Mouse (Mus musculus): Measurements from ENCODE around the gene Med14. TPM values are rescaled to one million over a fixed set of nuclear protein-coding genes. Genes with fewer than 3 reads are reported as not detected.

Gene Med14
- 6.5 and 9.4 TPM in 2 replicates for polyA plus RNA-seq (2012; rRNA removed)

DNA sequence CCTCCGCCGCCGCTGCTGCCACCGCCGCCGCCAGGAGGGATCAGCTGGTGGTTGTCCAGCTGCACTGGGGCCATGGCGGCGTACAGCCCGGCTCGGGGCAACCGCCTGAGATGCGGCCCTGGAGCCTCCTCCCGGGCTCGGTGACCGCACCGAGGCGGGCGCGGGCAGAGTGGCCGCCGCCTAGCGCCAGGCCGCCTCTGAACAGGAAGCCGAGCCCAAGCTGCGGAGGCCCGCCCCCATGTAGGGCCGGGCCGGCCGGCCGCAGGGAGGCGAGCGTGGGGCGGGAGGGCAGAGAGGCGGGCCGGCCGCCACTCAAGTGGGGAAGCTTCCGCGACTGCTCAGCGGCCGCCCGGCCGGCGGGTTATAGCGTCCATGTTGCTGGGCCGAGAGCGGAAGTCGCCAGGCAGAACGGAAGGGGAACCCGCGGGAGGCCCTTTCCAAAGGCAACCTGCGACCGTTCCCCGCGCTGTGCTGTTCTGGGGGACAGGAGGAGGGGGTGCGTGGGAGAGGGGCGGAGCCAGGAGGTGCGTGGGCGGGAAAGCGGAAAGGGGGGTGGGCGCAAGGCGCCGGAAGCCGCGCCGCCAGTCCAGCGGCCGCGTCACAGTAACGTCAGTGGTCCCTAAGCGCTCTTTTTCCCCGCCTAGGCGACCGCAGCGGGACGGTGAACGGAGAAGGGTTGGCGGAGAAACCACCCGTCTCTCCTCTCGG, at the start of gene Med14:
Med14 (minus strand) TSS at position 448 of the 708 bp plus-strand sequence.
- H3K27ac ChIP-seq (ENCODE audit: insufficient read depth, low read depth, low read length), result peak within 1 kb of the TSS; percentile 97
- TF ChIP-seq POLR2A (IDR thresholded peaks at IDR 0.05; ENCODE audit: low read depth, low read length) (peak; percentile 86), CTCF (IDR thresholded peaks at IDR 0.05; ENCODE audit: extremely low read depth, insufficient read length, insufficient replicate concordance, low read depth, low read length) (no peak)
- 8% methylated on average over 50 of the region's 79 CpGs for WGBS

DNA sequence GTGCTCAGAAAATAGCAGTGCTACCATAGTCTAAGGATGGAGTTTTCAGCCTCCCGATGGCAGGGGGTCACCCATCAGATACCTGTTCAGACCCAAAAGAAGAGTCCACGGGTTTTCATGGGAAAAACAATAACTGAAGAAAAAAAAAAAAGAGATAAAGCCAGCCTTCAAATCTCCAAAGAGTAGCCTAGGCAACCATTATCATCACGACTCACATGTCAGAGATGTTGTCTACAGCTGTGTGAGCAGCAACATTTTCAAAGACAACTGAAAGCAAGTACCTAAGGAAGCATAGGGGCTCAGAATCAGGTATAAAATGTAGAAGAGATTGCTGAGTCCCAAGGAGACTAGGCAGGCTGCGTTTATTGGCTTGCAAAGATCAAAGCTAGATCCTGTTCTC, 38.7 kb upstream of the Med14 start:
- Histone ChIP-seq H3K27ac (ENCODE audit: insufficient read depth, low read depth, low read length) (no peak overlapping the region), H3K27me3 (ENCODE audit: control insufficient read depth, insufficient read depth, low read length) (no peaks in the 10 kb centered on the region), H3K4me1 (ENCODE audit: control insufficient read depth, insufficient read depth, insufficient read length, low read length) (no peaks in the 10 kb centered on the region), H3K4me3 (ENCODE audit: low read depth, low read length) (no peak overlapping the region), H3K36me3 (ENCODE audit: control insufficient read depth, insufficient read depth, low read length) (no peaks in the 10 kb centered on the region)
- TF ChIP-seq POLR2A (IDR thresholded peaks at IDR 0.05; ENCODE audit: low read depth, low read length), result no peak
- no peak for TF ChIP-seq CTCF (IDR thresholded peaks at IDR 0.05; ENCODE audit: extremely low read depth, insufficient read length, insufficient replicate concordance, low read depth, low read length)
- WGBS, result 74% methylated on average over 4 of the region's 4 CpGs

More for the DNA sequence above, at the start of gene Med14:
- Histone ChIP-seq H3K36me3 (ENCODE audit: control insufficient read depth, insufficient read depth, low read length) (no peaks in the 10 kb centered on the region), H3K4me3 (ENCODE audit: low read depth, low read length) (peak within 1 kb of the TSS; percentile 100), H3K4me1 (ENCODE audit: control insufficient read depth, insufficient read depth, insufficient read length, low read length) (no peaks in the 10 kb centered on the region), H3K27me3 (ENCODE audit: control insufficient read depth, insufficient read depth, low read length) (no peaks in the 10 kb centered on the region)

DNA sequence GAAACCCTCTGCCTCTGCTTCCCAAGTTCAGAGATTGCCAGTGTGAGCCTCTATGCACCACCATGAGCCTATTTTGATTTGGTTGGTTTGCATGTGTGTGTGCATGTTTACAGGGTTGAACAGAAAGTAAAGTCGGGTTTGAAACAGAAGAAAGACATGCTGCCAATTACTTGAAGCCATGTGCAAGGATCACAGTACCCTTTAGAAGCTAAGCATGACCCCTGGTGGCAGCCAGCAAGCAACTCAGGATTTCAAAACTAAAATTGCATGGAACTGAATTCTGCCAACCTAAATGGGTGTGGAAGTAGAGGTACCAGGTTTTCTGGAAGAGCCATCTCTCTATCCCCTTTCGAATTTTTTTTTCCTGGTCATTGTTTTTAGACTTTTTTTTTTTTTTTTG, 33.0 kb upstream of the Med14 start:
- TF ChIP-seq CTCF (IDR thresholded peaks at IDR 0.05; ENCODE audit: extremely low read depth, insufficient read length, insufficient replicate concordance, low read depth, low read length) (no peak), POLR2A (IDR thresholded peaks at IDR 0.05; ENCODE audit: low read depth, low read length) (no peak)

DNA sequence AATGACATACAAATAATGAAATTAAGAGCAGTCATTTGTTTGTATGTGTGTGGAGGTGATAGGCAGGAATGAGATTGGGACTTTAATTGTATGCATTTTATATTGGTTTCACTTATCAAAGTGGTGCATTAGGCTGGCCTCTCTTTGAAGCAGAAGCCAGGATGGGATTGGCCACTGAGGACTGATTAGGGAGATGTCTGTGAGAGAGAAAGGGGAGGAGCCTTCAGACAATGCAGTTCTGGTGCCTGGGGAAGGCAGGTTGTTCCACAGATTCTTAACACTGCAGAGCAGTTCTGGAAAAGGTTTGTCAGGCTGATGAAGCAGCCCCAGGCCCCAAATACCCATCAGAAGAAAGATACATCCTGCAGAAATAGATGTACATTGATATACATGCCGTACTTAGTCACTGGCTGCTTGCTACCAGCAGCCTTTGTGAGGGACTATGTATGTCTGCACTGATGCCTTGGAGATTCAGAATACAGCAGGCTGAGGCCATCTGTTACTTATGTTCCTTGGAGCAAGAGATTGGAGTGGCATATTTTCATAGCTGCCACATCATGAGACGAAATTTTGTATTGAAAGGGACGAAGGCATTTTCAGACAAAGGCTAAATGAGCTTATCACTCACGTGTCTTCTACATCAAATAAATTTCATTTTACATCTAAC, 29.9 kb upstream of the Med14 start:
- 87% methylated on average over 4 of the region's 4 CpGs for WGBS
- H3K36me3 ChIP-seq (ENCODE audit: control insufficient read depth, insufficient read depth, low read length), result no peaks in the 10 kb centered on the region
- TF ChIP-seq POLR2A (IDR thresholded peaks at IDR 0.05; ENCODE audit: low read depth, low read length) (no peak), CTCF (IDR thresholded peaks at IDR 0.05; ENCODE audit: extremely low read depth, insufficient read length, insufficient replicate concordance, low read depth, low read length) (no peak)

More for the DNA sequence above, 33.0 kb upstream of the Med14 start:
- WGBS, result 38% methylated on average over 2 of the region's 2 CpGs
- Histone ChIP-seq H3K4me1 (ENCODE audit: control insufficient read depth, insufficient read depth, insufficient read length, low read length) (no peaks in the 10 kb centered on the region), H3K27me3 (ENCODE audit: control insufficient read depth, insufficient read depth, low read length) (no peaks in the 10 kb centered on the region), H3K4me3 (ENCODE audit: low read depth, low read length) (no peak overlapping the region), H3K27ac (ENCODE audit: insufficient read depth, low read depth, low read length) (no peak overlapping the region), H3K36me3 (ENCODE audit: control insufficient read depth, insufficient read depth, low read length) (no peaks in the 10 kb centered on the region)

DNA sequence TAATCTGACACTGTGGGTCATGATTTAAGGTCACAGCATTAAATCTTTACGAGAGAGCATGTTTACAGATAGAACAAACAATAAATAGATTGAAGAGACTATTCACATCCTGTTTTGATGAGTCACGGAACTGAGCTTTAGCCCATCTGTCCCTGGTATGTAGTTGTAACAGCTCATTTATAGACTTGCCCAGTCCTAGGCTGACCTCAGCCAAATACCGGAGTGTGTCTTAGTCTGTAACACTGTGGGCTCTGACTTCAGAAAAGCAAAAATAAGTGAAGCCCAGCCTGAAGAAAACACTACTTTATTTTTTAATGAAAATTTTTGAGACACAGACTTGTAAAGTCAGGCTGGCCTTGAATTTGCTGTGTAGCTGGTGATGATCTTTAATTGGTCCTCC, 11.4 kb upstream of the Med14 start:
- H3K27me3 ChIP-seq (ENCODE audit: control insufficient read depth, insufficient read depth, low read length), result no peaks in the 10 kb centered on the region
- H3K36me3 ChIP-seq (ENCODE audit: control insufficient read depth, insufficient read depth, low read length), result no peaks in the 10 kb centered on the region
- no peaks in the 10 kb centered on the region for H3K4me1 ChIP-seq (ENCODE audit: control insufficient read depth, insufficient read depth, insufficient read length, low read length)
- WGBS, result 81% methylated on average over 3 of the region's 3 CpGs
- no peak overlapping the region for H3K27ac ChIP-seq (ENCODE audit: insufficient read depth, low read depth, low read length)
- H3K4me3 ChIP-seq (ENCODE audit: low read depth, low read length), result no peak overlapping the region
- TF ChIP-seq CTCF (IDR thresholded peaks at IDR 0.05; ENCODE audit: extremely low read depth, insufficient read length, insufficient replicate concordance, low read depth, low read length), result no peak
- TF ChIP-seq POLR2A (IDR thresholded peaks at IDR 0.05; ENCODE audit: low read depth, low read length), result no peak

More for the DNA sequence above, 29.9 kb upstream of the Med14 start:
- no peak overlapping the region for H3K4me3 ChIP-seq (ENCODE audit: low read depth, low read length)
- no peak overlapping the region for H3K27ac ChIP-seq (ENCODE audit: insufficient read depth, low read depth, low read length)
- no peaks in the 10 kb centered on the region for H3K27me3 ChIP-seq (ENCODE audit: control insufficient read depth, insufficient read depth, low read length)
- no peaks in the 10 kb centered on the region for H3K4me1 ChIP-seq (ENCODE audit: control insufficient read depth, insufficient read depth, insufficient read length, low read length)

DNA sequence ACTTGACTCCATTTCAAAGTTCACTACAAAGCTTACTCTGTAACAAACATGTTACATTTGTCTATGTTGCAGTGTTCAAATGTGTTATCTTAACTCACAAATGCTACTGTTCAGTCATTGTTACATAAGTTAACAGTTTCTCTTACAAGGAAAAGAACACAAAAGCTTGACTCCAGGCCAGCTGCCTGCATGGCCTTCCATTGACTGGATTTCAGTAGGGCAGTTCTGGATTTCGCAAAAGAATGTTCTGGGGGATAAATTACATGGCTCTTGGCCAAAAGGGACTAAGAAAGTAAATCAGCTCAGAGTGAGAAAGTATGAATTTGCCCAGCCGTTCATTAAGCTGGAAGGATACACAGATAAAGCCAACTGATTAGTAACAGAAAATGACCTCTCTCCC, 9.7 kb upstream of the Med14 start:
- Histone ChIP-seq H3K4me1 (ENCODE audit: control insufficient read depth, insufficient read depth, insufficient read length, low read length) (peaks cover 5% of the 10 kb centered on the region; the same call in 1 of the 2 replicates), H3K4me3 (ENCODE audit: low read depth, low read length) (no peak overlapping the region), H3K36me3 (ENCODE audit: control insufficient read depth, insufficient read depth, low read length) (no peaks in the 10 kb centered on the region), H3K27me3 (ENCODE audit: control insufficient read depth, insufficient read depth, low read length) (no peaks in the 10 kb centered on the region), H3K27ac (ENCODE audit: insufficient read depth, low read depth, low read length) (no peak overlapping the region)
- TF ChIP-seq CTCF (IDR thresholded peaks at IDR 0.05; ENCODE audit: extremely low read depth, insufficient read length, insufficient replicate concordance, low read depth, low read length) (no peak), POLR2A (IDR thresholded peaks at IDR 0.05; ENCODE audit: low read depth, low read length) (no peak)
- WGBS, result 46% methylated on average over 2 of the region's 2 CpGs

DNA sequence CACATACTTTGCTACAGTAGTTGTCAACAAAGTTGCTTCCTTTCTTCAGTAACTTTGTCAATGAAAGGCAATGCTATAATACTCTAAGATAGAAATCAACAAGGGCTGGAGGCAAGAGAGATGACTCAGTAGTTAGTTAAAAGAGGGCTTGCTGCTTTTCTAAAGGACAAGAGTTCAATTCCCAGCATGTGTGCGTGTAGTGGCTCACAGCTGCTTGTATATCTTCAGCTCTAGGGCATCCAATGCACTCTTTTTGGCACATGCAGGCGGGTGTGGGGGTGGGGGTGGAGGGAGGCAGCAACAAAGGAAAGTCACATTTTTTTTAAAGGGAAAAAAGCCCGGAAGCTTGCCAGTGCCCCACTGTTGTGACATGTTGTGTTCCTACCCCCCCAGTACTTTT, 6.7 kb upstream of the Med14 start:
- TF ChIP-seq POLR2A (IDR thresholded peaks at IDR 0.05; ENCODE audit: low read depth, low read length) (no peak), CTCF (IDR thresholded peaks at IDR 0.05; ENCODE audit: extremely low read depth, insufficient read length, insufficient replicate concordance, low read depth, low read length) (no peak)
- Histone ChIP-seq H3K27ac (ENCODE audit: insufficient read depth, low read depth, low read length) (no peak overlapping the region), H3K4me3 (ENCODE audit: low read depth, low read length) (no peak overlapping the region), H3K27me3 (ENCODE audit: control insufficient read depth, insufficient read depth, low read length) (no peaks in the 10 kb centered on the region), H3K36me3 (ENCODE audit: control insufficient read depth, insufficient read depth, low read length) (no peaks in the 10 kb centered on the region), H3K4me1 (ENCODE audit: control insufficient read depth, insufficient read depth, insufficient read length, low read length) (peaks cover 5% of the 10 kb centered on the region; the same call in 1 of the 2 replicates)
- WGBS, result 75% methylated on average over 3 of the region's 3 CpGs
